Mouse (Mus musculus) heart, postnatal 0 days (tissue): ENCODE measurements around the gene Gltp. TPM values are rescaled to one million over a fixed set of nuclear protein-coding genes. Genes with fewer than 3 reads are reported as not detected.
A peak's percentile ranks its signal among the peaks of the same experiment; 100 is the strongest.

Experiments
- ATAC-seq: fragments of 200-750 bp; cut with Nextera tagmentation; 2 replicates; pipeline ENCODE4 v1.8.0; 2017; ENCODE audit warnings: low read depth, moderate number of reproducible peaks, moderate library complexity; ENCODE audit not compliant: insufficient read depth
- DNase-seq: peaks from one replicate; pipeline ENCODE4 v3.0.0-alpha.2; 2016; ENCODE audit warnings: low spot score
- H3K27ac ChIP-seq: fragments of 300-500 bp; sonication (generic); 2 replicates; pipeline ENCODE4 v1.5.1; 2014; ENCODE audit warnings: low read depth, mild to moderate bottlenecking
- H3K27me3 ChIP-seq: fragments of 300-500 bp; sonication (generic); 2 replicates; pipeline ENCODE4 v1.6.1; 2014; ENCODE audit warnings: low read length, mixed read lengths; ENCODE audit not compliant: control insufficient read depth, insufficient read depth
- H3K36me3 ChIP-seq: fragments of 300-500 bp; sonication (generic); replicated peaks from 2 replicates; pipeline ENCODE4 v1.6.1; 2014; ENCODE audit warnings: low read length, mixed read lengths; ENCODE audit not compliant: control insufficient read depth, insufficient read depth
- H3K4me1 ChIP-seq: fragments of 300-500 bp; sonication (generic); 2 replicates; pipeline ENCODE4 v1.6.1; 2014; ENCODE audit warnings: antibody characterized with exemption; ENCODE audit not compliant: control insufficient read depth, insufficient read depth
- H3K4me2 ChIP-seq: fragments of 300-500 bp; sonication (generic); 2 replicates; pipeline ENCODE4 v1.6.1; 2014; ENCODE audit warnings: low read depth, mild to moderate bottlenecking, low read length, moderate library complexity
- H3K4me3 ChIP-seq: fragments of 300-500 bp; sonication (generic); 2 replicates; pipeline ENCODE4 v1.5.1; 2014; ENCODE audit warnings: low read depth, low read length
- H3K9ac ChIP-seq: fragments of 300-500 bp; sonication (generic); replicated peaks from 2 replicates; pipeline ENCODE4 v1.6.1; 2014; ENCODE audit warnings: low read depth, low read length, mixed read lengths
- H3K9me3 ChIP-seq: fragments of 300-500 bp; sonication (generic); replicated peaks from 2 replicates; pipeline ENCODE4 v1.6.1; 2016; ENCODE audit warnings: low read length; ENCODE audit not compliant: control insufficient read depth
- CTCF ChIP-seq: IDR thresholded peaks from 2 replicates; pipeline ENCODE4 v1.5.1; 2016; ENCODE audit warnings: antibody characterized with exemption, control low read depth, low read depth
- EP300 ChIP-seq: IDR thresholded peaks from 2 replicates; pipeline ENCODE4 v1.6.1; 2016; ENCODE audit warnings: antibody characterized with exemption, low read depth
- WGBS: fragments of 180-500 bp; shearing (Covaris S2); extraction: QIAGEN DNeasy Blood & Tissue Kit; methylation state at CpG from one replicate; pipeline ENCODE4 v1.1.7; 2014; 5-methylcytosine and 5-hydroxymethylcytosine counted together
- polyA plus RNA-seq: library from polyadenylated mRNA; unstranded; fragments of >200 nt; fragmentation: Nextera tagmentation; extraction: Ambion mirVana; gene quantifications from 2 replicates; pipeline ENCODE4 v1.2.1, GENCODE M21; 2015
- total RNA-seq: library from RNA; depleted of rRNA; stranded (reverse); fragments of >200 nt; gene quantifications from 2 replicates; pipeline ENCODE4 v1.2.3, GENCODE M21; 2014; ENCODE audit warnings: low replicate concordance

The Gltp gene
- total and polyA plus RNA-seq, 2 experiments from 2014 or later = 32.0 to 45.3 TPM

DNA sequence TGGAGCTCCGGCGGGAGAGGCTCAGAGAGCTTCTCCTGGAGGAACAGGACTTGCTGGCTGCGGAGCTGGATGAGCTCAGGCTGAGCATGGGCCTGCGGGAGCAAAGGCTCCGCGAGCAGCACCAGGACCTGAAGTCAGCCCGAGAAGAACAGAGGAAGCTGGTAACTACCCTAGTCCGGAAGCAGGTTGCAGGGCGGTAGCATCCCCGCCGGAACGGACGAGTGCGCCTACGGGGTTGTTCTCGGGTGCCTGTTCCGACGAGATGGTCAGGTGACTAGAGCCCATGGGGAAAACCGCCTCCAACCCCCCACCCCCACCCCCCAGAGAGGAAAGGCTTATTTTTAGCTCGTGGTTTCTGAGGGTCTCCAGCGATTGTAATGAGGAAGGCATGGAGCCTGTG lies 18.6 kb upstream of the Gltp start:
- no peak overlapping the region for H3K27ac ChIP-seq
- WGBS = 86% methylated on average over 21 of the region's 21 CpGs

DNA sequence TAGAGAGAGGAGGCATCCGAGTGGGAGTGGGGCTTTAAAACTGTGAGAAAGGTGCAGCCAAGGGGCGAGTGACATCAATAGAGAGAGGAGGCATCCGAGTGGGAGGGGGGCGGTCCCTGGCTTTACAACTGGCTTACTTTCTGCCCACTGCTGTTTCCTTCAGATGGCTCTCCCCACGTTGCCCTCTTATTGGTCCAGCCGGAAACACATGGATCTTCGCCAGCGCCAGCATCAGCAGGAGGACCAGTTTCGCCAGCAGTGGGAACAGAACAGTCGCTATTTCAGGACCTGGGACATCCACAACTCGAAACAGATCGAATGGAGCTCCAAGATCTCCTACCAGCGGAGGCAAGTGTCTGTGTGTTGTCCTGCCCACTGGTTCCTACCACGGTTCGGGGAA lies 17.7 kb upstream of the Gltp start:
- DNase-seq (no peak), ATAC-seq (no peak)
- no peaks in the 10 kb centered on the region for H3K9me3 ChIP-seq
- peaks cover 8% of the 10 kb centered on the region; the same call in 1 of the 2 replicates for H3K4me1 ChIP-seq
- H3K9ac ChIP-seq = no peak overlapping the region
- peak overlapping the region; percentile 76 for H3K4me3 ChIP-seq
- H3K27me3 ChIP-seq = no peaks in the 10 kb centered on the region
- TF ChIP-seq CTCF (no peak), EP300 (no peak)
- WGBS = 50% methylated on average over 15 of the region's 15 CpGs
- peak overlapping the region; percentile 92 for H3K4me2 ChIP-seq
- H3K27ac ChIP-seq = no peak overlapping the region
- H3K36me3 ChIP-seq = peaks cover 31% of the 10 kb centered on the region

More for the DNA sequence above, 18.6 kb upstream of the Gltp start:
- no peaks in the 10 kb centered on the region for H3K9me3 ChIP-seq
- peaks cover 40% of the 10 kb centered on the region for H3K36me3 ChIP-seq
- no peak overlapping the region for H3K4me3 ChIP-seq
- no peaks in the 10 kb centered on the region for H3K27me3 ChIP-seq
- H3K4me1 ChIP-seq = peaks cover 8% of the 10 kb centered on the region; the same call in 1 of the 2 replicates
- no peak for TF ChIP-seq EP300
- no peak for TF ChIP-seq CTCF
- DNase-seq (no peak), ATAC-seq (no peak)
- no peak overlapping the region for H3K4me2 ChIP-seq
- H3K9ac ChIP-seq = no peak overlapping the region

DNA sequence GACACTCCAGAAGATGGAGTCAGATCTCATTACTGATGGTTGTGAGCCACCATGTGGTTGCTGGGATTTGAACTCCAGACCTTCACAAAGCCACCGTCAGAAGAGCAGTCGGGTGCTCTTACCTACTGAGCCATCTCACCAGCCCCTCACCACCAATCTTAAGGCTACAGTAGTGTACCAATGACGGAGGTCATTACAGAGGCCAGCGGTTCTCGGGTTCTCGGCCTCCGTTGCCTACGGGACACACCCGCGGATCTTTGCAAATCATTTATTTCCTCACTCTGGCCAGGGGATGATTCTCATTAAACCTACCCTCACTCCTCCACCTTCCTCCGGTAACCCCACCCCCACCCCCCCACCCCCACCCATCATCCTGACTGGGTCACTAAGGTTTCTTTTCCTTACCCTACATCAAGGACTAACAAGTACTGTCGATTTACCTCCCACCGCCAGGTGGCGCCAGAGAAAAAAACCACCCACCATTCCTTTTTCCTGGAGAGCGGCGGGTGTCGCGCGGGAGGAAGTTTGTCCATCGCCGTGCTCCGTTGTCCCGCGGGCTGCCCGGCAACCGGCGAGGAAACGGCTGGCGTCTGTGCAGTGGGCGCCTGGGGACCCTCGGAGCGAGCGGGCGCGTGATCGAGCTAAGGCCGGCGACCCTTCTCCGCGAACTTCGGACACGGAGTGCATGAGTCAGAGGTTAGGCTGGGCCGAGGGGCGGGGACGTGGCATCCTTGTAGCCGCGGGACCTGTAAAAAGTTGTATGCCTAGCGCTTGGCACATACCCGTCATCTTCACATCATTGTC lies 16.7 kb upstream of the Gltp start, which contains the start of gene Tchp:
Gene Tchp, plus strand, starts transcription at position 496 of the 804 bp plus-strand sequence.
- Histone ChIP-seq H3K9ac (peak within 1 kb of the TSS; percentile 72), H3K4me2 (peak within 1 kb of the TSS; percentile 92), H3K36me3 (peaks cover 23% of the 10 kb centered on the region), H3K27me3 (no peaks in the 10 kb centered on the region), H3K27ac (no peak within 1 kb of the TSS), H3K4me3 (peak within 1 kb of the TSS; percentile 76), H3K9me3 (no peaks in the 10 kb centered on the region), H3K4me1 (peaks cover 8% of the 10 kb centered on the region; the same call in 1 of the 2 replicates)
- TF ChIP-seq EP300 = no peak
- peak; percentile 81 for TF ChIP-seq CTCF
- WGBS = 4% methylated on average over 48 of the region's 49 CpGs
- DNase-seq = peak; percentile 93
- peak; percentile 82 for ATAC-seq

DNA sequence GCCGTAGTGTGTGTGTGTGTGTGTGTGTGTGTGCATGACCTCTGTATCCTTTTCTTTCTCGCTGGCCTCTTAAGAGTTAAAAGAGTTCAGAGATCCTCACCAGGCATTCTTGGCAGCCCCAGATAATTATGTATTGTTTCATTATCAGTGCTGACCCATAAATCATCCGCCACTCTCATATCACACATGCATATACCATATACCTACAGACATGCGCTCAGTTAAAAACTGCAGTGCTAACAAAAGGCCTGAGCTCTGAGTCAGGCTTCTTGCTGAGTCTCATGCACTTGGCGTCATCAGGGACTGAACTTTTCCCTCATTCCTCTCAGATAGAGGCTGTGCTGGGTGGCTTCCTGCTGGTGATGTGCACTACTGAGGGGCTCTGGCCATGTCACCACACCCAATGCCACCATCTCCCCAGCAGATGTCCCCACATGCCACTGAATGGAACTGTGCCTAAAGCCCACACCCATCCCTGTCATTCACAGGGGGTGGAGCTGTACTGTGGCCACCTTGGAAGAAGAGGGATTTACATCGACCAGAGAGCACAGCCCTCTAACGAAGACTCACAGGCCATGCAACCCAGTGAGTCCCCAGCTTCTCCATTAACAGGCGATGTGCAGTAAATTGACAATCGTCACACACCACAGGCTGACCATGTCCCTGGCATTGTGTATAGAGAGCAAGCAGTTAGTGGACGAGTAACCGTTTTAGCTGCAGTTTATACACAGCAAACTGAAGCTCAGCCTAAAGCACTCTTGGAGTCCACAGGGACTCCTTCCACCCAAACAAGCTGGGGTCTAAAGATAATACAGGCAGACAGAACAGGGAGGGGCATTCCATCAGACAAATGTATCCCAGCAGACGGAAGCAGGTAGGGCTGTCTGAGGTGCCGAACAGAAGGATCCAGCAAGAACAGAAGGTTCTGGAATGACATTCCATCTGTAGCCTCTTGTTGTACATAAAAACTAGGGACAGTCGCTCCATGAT lies 11.9 kb upstream of the Gltp start:
- WGBS = 51% methylated on average over 14 of the region's 14 CpGs
- Histone ChIP-seq H3K4me1 (no peaks in the 10 kb centered on the region), H3K27me3 (no peaks in the 10 kb centered on the region), H3K27ac (no peak overlapping the region), H3K36me3 (no peaks in the 10 kb centered on the region), H3K9me3 (no peaks in the 10 kb centered on the region), H3K4me2 (no peak overlapping the region), H3K4me3 (no peak overlapping the region), H3K9ac (no peak overlapping the region)
- TF ChIP-seq EP300 (no peak), CTCF (peak; percentile 80)
- DNase-seq = peak; percentile 49
- peak; percentile 84 for ATAC-seq

DNA sequence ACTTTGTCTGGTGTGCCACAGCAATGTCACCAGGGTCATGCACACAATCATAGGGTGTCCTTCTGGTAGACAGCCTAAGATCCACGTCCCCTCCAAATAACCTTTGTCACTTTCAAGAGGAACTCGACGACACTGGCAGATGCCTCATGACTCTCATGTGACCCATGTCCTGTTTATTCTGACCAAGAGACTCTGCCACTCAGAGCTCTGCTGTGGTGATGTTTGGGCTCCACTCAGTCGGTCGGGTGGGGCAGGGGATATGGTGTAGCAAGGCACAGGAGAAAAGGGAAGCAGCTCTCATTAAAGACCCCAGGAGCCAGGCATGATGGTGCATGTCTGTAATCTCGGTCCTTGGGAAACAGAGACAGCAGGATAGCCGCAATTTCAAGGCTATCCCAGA lies 8.2 kb upstream of the Gltp start:
- H3K4me1 ChIP-seq = no peaks in the 10 kb centered on the region
- no peaks in the 10 kb centered on the region for H3K27me3 ChIP-seq
- ATAC-seq (no peak), DNase-seq (no peak)
- no peak overlapping the region for H3K27ac ChIP-seq
- 39% methylated on average over 7 of the region's 7 CpGs for WGBS
- no peaks in the 10 kb centered on the region for H3K36me3 ChIP-seq
- H3K9me3 ChIP-seq = no peaks in the 10 kb centered on the region
- TF ChIP-seq CTCF = no peak
- no peak for TF ChIP-seq EP300
- H3K4me2 ChIP-seq = no peak overlapping the region
- H3K9ac ChIP-seq = no peak overlapping the region
- no peak overlapping the region for H3K4me3 ChIP-seq
